Mouse (Mus musculus): ENCODE results near the gene Ctsd. TPM values are rescaled to one million over a fixed set of nuclear protein-coding genes. Genes with fewer than 3 reads are reported as not detected.
A peak's percentile ranks its signal among the peaks of the same experiment; 100 is the strongest.

Ctsd gene
- polyA plus RNA-seq, 1 experiment, result 461 TPM

- no peak for TF ChIP-seq CTCF (IDR thresholded peaks at IDR 0.05; ENCODE audit: extremely low read depth, insufficient read depth, insufficient read length, insufficient replicate concordance)
- no peak for TF ChIP-seq POLR2A (IDR thresholded peaks at IDR 0.05; ENCODE audit: low read depth, low read length)
- Histone ChIP-seq H3K36me3 (ENCODE audit: control insufficient read depth, insufficient read depth, low read length) (no peaks in the 10 kb centered on the region), H3K4me1 (ENCODE audit: control insufficient read depth, insufficient read depth, insufficient read length) (peaks cover 23% of the 10 kb centered on the region; the same call in 1 of the 2 replicates), H3K27ac (ENCODE audit: insufficient read depth, low read length) (peak overlapping the region; percentile 49), H3K27me3 (ENCODE audit: control insufficient read depth, insufficient read depth, low read length) (no peaks in the 10 kb centered on the region), H3K4me3 (ENCODE audit: extremely low read depth, insufficient read depth, insufficient read length) (no peak overlapping the region)
- DNase-seq (ENCODE audit: low read depth in 1 of 2, low spot score in 2 of 2), result no peak
- WGBS, result 50% methylated on average over 6 of the region's 6 CpGs
Observed at GRCm38 (mm10) chr7:142394261-142395190, 6.7 kb upstream of the Ctsd start.

GRCm38 (mm10) chr7:142393191-142393590, 5.4 kb upstream of the Ctsd start:
- Histone ChIP-seq H3K4me3 (ENCODE audit: extremely low read depth, insufficient read depth, insufficient read length) (no peak overlapping the region), H3K36me3 (ENCODE audit: control insufficient read depth, insufficient read depth, low read length) (no peaks in the 10 kb centered on the region), H3K27me3 (ENCODE audit: control insufficient read depth, insufficient read depth, low read length) (no peaks in the 10 kb centered on the region), H3K4me1 (ENCODE audit: control insufficient read depth, insufficient read depth, insufficient read length) (peaks cover 18% of the 10 kb centered on the region; the same call in 1 of the 2 replicates), H3K27ac (ENCODE audit: insufficient read depth, low read length) (0 out of 2 replicates have a peak overlapping the region, but pooled peaks have one; percentile 8)
- TF ChIP-seq POLR2A (IDR thresholded peaks at IDR 0.05; ENCODE audit: low read depth, low read length) (no peak), CTCF (IDR thresholded peaks at IDR 0.05; ENCODE audit: extremely low read depth, insufficient read depth, insufficient read length, insufficient replicate concordance) (no peak)
- no peak for DNase-seq (ENCODE audit: low read depth in 1 of 2, low spot score in 2 of 2)
- 13% methylated on average over 4 of the region's 4 CpGs for WGBS

- DNase-seq (ENCODE audit: low read depth in 1 of 2, low spot score in 2 of 2), result no peak
- 85% methylated on average over 4 of the region's 4 CpGs for WGBS
- Histone ChIP-seq H3K27ac (ENCODE audit: insufficient read depth, low read length) (no peak overlapping the region), H3K36me3 (ENCODE audit: control insufficient read depth, insufficient read depth, low read length) (no peaks in the 10 kb centered on the region), H3K4me3 (ENCODE audit: extremely low read depth, insufficient read depth, insufficient read length) (no peak overlapping the region), H3K4me1 (ENCODE audit: control insufficient read depth, insufficient read depth, insufficient read length) (peaks cover 23% of the 10 kb centered on the region; the same call in 1 of the 2 replicates), H3K27me3 (ENCODE audit: control insufficient read depth, insufficient read depth, low read length) (no peaks in the 10 kb centered on the region)
- TF ChIP-seq CTCF (IDR thresholded peaks at IDR 0.05; ENCODE audit: extremely low read depth, insufficient read depth, insufficient read length, insufficient replicate concordance), result no peak
- no peak for TF ChIP-seq POLR2A (IDR thresholded peaks at IDR 0.05; ENCODE audit: low read depth, low read length)
Observed at GRCm38 (mm10) chr7:142391609-142392008, 3.8 kb upstream of the Ctsd start.

- no peaks in the 10 kb centered on the region for H3K27me3 ChIP-seq (ENCODE audit: control insufficient read depth, insufficient read depth, low read length)
- H3K4me1 ChIP-seq (ENCODE audit: control insufficient read depth, insufficient read depth, insufficient read length), result peaks cover 28% of the 10 kb centered on the region; the same call in 1 of the 2 replicates
- no peak for TF ChIP-seq POLR2A (IDR thresholded peaks at IDR 0.05; ENCODE audit: low read depth, low read length)
- no peak for TF ChIP-seq CTCF (IDR thresholded peaks at IDR 0.05; ENCODE audit: extremely low read depth, insufficient read depth, insufficient read length, insufficient replicate concordance)
- 82% methylated on average over 3 of the region's 3 CpGs for WGBS
- H3K27ac ChIP-seq (ENCODE audit: insufficient read depth, low read length), result no peak overlapping the region
- no peak overlapping the region for H3K4me3 ChIP-seq (ENCODE audit: extremely low read depth, insufficient read depth, insufficient read length)
- no peaks in the 10 kb centered on the region for H3K36me3 ChIP-seq (ENCODE audit: control insufficient read depth, insufficient read depth, low read length)
- no peak for DNase-seq (ENCODE audit: low read depth in 1 of 2, low spot score in 2 of 2)
Observed at GRCm38 (mm10) chr7:142391108-142391507, 3.3 kb upstream of the Ctsd start.

- H3K36me3 ChIP-seq (ENCODE audit: control insufficient read depth, insufficient read depth, low read length), result 0 out of 2 replicates have a peak, but pooled peaks cover 1% of the 10 kb centered on the region
- no peak overlapping the region for H3K4me3 ChIP-seq (ENCODE audit: extremely low read depth, insufficient read depth, insufficient read length)
- TF ChIP-seq POLR2A (IDR thresholded peaks at IDR 0.05; ENCODE audit: low read depth, low read length) (no peak), CTCF (IDR thresholded peaks at IDR 0.05; ENCODE audit: extremely low read depth, insufficient read depth, insufficient read length, insufficient replicate concordance) (no peak)
- H3K4me1 ChIP-seq (ENCODE audit: control insufficient read depth, insufficient read depth, insufficient read length), result peaks cover 30% of the 10 kb centered on the region; the same call in 1 of the 2 replicates
- H3K27me3 ChIP-seq (ENCODE audit: control insufficient read depth, insufficient read depth, low read length), result no peaks in the 10 kb centered on the region
- no peak overlapping the region; the same call in 1 of the 2 replicates for H3K27ac ChIP-seq (ENCODE audit: insufficient read depth, low read length)
- WGBS, result 75% methylated on average over 3 of the region's 3 CpGs
- no peak for DNase-seq (ENCODE audit: low read depth in 1 of 2, low spot score in 2 of 2)
Observed at GRCm38 (mm10) chr7:142389961-142390650, 2.3 kb upstream of the Ctsd start.

- no peaks in the 10 kb centered on the region for H3K27me3 ChIP-seq (ENCODE audit: control insufficient read depth, insufficient read depth, low read length)
- no peak overlapping the region for H3K27ac ChIP-seq (ENCODE audit: insufficient read depth, low read length)
- WGBS, result 87% methylated on average over 2 of the region's 2 CpGs
Observed at GRCm38 (mm10) chr7:142388740-142389139, 902 bp upstream of the Ctsd start.

More at GRCm38 (mm10) chr7:142388740-142389139, 902 bp upstream of the Ctsd start:
- Histone ChIP-seq H3K4me3 (ENCODE audit: extremely low read depth, insufficient read depth, insufficient read length) (no peak overlapping the region), H3K4me1 (ENCODE audit: control insufficient read depth, insufficient read depth, insufficient read length) (peaks cover 22% of the 10 kb centered on the region; the same call in 1 of the 2 replicates), H3K36me3 (ENCODE audit: control insufficient read depth, insufficient read depth, low read length) (peaks cover 10% of the 10 kb centered on the region)
- TF ChIP-seq POLR2A (IDR thresholded peaks at IDR 0.05; ENCODE audit: low read depth, low read length) (no peak), CTCF (IDR thresholded peaks at IDR 0.05; ENCODE audit: extremely low read depth, insufficient read depth, insufficient read length, insufficient replicate concordance) (no peak)
- no peak for DNase-seq (ENCODE audit: low read depth in 1 of 2, low spot score in 2 of 2)
